Mouse (Mus musculus): ENCODE measurements around the gene Zfp329.
"Not testable (repeated sequence)": the region's sequence is repeated elsewhere in the genome, so short reads cannot be mapped to it uniquely, and the experiment has no call there.

The Zfp329 gene

GRCm38 (mm10) chr7:12818521-12819295 lies at the start of gene Zfp329:
TSS of gene Zfp329 (minus strand) at chr7:12818858.
- DNase-seq (ENCODE audit: low spot score): peak; percentile 86

GRCm38 (mm10) chr7:12835779-12836178 lies 17.1 kb upstream of the Zfp329 start:
- no peak for DNase-seq (ENCODE audit: low spot score)

GRCm38 (mm10) chr7:12835193-12835671 lies 16.6 kb upstream of the Zfp329 start:
- no peak for DNase-seq (ENCODE audit: low spot score)

DNA sequence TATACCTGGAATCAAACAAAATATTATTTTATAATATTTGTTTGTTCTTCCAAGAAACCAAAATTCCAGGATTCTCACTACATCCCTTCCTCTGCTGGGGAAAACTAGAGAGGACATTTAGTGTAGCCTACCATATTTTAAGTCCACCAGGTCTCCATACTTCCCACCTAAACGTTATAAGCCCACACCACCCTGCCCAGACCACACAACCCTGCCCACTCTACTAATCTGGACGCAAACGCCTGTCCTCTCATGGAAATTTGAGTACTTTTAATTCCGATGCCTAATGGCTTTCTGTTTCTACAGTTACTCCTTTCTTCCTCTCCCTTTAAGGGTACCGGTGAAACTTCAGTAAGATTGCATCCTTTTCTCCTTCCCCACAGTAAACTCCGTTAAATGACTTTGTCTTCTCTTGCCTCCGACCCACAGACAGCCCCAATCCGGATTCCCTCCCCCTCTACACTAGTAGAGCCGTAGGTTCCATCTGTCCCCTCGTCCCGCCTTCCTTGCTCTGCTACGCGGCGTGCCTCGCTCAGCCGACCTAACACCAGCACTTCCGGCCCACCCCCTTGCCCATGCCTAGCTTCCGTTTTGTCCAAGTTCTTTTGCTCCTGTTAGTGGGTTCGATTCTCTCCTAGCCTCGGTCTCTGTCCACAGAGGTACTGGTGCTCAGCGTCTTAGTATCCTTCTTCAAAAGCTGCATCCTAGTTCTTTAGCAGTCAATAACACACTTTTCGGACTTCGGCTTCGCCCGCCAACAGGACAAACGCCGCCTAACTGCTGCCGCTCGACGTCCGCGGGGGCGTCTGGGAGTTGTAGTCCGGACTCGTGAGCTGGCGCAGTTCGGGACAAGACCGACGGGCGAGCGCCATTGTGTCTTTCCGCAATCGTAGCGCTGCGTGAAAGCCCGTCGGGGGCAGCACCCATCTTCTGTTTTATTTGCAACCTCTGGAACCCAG lies 15.8 kb upstream of the Zfp329 start, which contains the start of gene Zfp110:
Gene Zfp110 (plus strand): TSS at position 600 of the 959 bp plus-strand sequence.
- DNase-seq (ENCODE audit: low spot score): peak; percentile 77

DNA sequence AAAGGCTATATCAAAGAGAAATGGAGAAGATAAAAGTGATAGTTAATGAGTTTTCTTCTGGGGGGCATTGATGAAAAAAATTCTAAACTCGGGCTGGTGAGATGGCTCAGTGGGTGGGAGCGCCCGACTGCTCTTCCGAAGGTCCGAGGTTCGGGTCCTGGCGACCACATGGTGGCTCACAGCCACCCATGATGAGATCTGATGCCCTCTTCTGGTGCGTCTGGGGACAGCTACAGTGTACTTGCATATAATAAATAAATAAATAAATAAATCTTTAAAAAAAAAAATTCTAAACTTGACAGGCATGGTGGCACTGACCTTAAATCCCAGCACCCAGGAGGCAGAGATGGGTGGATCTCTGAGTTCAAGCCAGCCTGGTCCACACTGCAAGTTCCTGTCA lies 3.1 kb downstream of the Zfp329 start:
- no peak for DNase-seq (ENCODE audit: low spot score)

DNA sequence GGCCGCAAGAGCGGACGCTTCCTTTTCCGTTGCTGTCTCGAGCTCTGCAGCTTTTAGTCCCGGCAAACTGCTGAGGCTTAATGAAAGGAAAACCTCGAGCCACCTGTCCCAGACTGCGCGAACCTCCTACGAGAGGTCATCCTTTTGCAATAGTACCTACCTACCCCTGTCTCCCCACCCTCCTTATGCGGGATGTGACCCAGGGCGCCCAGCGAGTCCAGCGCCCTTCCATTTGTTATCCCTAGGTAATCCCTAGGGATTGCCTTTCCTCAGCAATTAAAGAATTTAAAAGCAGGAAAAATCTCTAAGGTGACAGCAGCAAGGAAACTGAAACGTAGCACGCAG lies 15.0 kb downstream of the Zfp329 start:
- no peak for DNase-seq (ENCODE audit: low spot score)

GRCm38 (mm10) chr7:12802866-12803726 lies 15.6 kb downstream of the Zfp329 start, which contains the start of gene Zscan18:
TSS of gene Zscan18 (minus strand) at chr7:12803635.
- peak; percentile 82 for DNase-seq (ENCODE audit: low spot score)

- DNase-seq (ENCODE audit: low spot score): no peak
These were observed 19.1 kb downstream of the Zfp329 start for GRCm38 (mm10) chr7:12799554-12799953.

GRCm38 (mm10) chr7:12797971-12798370 lies 20.7 kb downstream of the Zfp329 start:
- no peak for DNase-seq (ENCODE audit: low spot score)

DNA sequence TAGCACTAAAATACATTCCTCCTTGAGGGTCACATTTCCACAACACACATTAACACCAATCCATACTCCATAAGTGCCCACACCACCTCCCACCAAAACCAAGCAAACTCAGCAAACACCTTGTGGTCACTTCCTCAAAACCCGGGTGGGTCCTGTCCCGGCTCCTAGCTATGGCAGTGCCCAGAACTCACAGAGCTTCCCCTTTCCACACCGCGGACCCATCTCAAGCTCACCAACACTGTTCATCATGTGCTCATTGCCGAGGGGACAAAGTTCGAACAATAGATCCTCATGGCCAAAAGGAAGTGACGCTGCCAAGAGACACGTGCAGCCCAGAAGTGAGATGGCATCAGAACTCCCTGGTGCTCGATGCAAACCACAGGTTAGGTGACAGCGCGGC lies 26.0 kb downstream of the Zfp329 start:
- DNase-seq (ENCODE audit: low spot score): not testable (repeated sequence)

DNA sequence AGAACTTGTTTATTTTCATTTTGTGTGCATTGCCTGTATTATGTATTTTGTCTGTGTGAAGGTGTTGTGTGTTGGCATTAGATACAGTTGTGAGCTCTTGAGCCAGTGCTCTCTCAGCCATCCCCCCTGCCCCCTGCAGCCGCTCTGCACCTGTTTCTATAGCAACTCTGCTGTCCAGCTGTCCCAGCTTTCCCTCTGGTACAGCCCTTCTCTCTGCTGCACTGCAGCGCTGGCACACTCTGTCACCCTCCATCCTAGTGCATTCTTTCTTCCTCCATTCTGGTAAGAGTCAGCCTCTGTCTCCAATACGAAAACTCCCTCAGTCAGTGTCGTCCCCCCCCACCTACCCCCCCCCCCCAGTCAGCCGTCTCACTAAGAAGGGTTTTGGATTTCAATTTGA lies 30.6 kb downstream of the Zfp329 start:
- DNase-seq (ENCODE audit: low spot score): no peak

DNA sequence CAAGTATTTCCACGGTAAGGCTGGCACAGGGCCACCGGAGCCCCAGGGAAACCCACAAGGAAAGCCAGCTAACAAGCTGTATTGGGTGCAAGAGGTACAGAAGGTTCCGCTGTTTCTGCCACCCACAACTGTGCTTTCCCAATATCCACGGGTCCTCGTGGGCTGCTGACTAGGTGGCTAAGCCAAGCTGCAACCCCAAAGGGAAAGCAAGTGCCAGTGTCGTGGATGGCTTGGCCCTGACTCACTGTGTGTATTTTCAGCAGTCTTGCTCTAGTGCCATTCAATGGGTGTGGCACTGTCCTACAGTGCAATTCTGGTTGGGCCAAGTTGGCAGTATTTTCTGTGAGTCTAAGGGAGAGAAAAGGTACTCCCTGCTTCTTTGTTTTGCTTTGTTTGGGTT lies 31.3 kb downstream of the Zfp329 start:
- no peak for DNase-seq (ENCODE audit: low spot score)

- DNase-seq (ENCODE audit: low spot score): peak; percentile 80
These were observed 38.4 kb downstream of the Zfp329 start for GRCm38 (mm10) chr7:12780151-12780830.

DNA sequence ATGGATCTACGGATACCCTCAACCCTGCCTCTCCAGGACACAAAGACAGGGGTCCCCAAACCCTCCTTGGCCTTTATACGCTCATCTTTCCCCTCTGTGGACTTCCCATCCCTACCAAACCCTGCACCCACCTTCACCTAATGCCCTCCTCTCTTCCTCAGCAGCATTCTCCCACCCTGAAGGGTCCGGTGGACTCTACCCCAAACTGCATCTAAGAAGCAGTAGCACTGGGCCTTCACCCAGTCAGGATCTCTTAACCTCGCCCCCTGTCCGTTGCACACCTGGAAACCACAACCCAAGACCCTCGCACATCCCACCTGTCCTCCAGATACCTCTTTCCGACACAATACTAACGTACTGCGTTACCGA lies 38.9 kb downstream of the Zfp329 start:
- DNase-seq (ENCODE audit: low spot score): no peak

GRCm38 (mm10) chr7:12779141-12779540 lies 39.5 kb downstream of the Zfp329 start:
- no peak for DNase-seq (ENCODE audit: low spot score)

DNA sequence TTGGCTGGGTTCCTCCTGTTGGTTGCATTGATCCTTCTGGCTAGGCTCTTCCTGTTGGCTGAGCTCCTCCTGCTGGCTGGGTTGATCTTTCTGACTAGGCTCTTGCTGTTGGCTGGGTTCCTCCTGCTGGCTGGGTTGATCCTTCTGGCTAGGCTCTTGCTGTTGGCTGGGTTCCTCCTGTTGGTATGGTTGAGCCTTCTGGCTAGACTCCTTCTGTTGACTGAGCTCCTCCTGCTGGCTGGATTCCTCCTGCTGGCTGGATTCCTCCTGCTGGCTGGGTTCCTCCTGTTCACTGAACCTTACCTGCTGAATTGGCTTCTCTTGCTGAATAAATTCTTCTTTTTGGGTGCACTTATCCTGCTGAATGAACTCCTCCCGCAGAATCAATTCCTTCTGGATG lies 44.1 kb downstream of the Zfp329 start:
- no peak for DNase-seq (ENCODE audit: low spot score)

DNA sequence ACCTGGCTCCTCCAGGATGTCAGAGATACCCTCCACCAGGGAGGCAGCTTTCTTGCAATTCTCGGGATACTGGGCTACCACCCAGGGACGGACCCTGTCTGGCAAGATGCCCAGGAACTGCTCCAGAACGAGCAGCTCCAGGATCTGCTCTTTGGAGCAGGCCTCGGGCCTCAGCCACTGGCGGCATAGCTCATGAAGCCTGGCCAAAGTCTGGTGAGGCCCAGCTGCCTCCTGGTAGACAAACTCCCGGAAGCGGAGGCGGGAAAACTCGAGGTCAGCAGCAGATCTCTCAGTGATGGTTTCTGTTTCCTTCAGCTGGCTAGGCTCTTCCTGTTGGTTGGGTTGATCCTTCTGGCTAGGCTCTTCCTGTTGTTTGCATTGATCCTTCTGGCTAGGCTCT lies 44.5 kb downstream of the Zfp329 start:
- no peak for DNase-seq (ENCODE audit: low spot score)
